Mouse (Mus musculus): Measurements from ENCODE around the gene Asb18. TPM values are rescaled to one million over a fixed set of nuclear protein-coding genes. Genes with fewer than 3 reads are reported as not detected.

Asb18 gene
- polyA plus RNA-seq, 1 experiment from 2014 or later: 0.39 TPM

- Histone ChIP-seq H3K4me3 (ENCODE audit: low read depth, low read length) (no peak overlapping the region), H3K4me1 (ENCODE audit: control insufficient read depth, insufficient read depth, low read length) (no peaks in the 10 kb centered on the region), H3K9me3 (replicated peaks; ENCODE audit: control insufficient read depth, low read length, poor library complexity, severe bottlenecking) (no peaks in the 10 kb centered on the region), H3K27me3 (ENCODE audit: control insufficient read depth, insufficient read depth, low read depth, low read length) (peaks cover 11% of the 10 kb centered on the region), H3K4me2 (ENCODE audit: low read length) (no peak overlapping the region), H3K36me3 (ENCODE audit: control insufficient read depth, insufficient read depth, low read length) (no peaks in the 10 kb centered on the region), H3K27ac (ENCODE audit: low read length) (no peak overlapping the region), H3K9ac (ENCODE audit: low read depth, low read length) (no peak overlapping the region)
- 83% methylated on average over 2 of the region's 2 CpGs for WGBS
- ATAC-seq: no peak
Measured at GRCm38 (mm10) chr1:89998696-89999095, 15.8 kb downstream of the Asb18 start.

- H3K4me1 ChIP-seq (ENCODE audit: control insufficient read depth, insufficient read depth, low read length): no peaks in the 10 kb centered on the region
- no peak for ATAC-seq
- no peak overlapping the region for H3K4me2 ChIP-seq (ENCODE audit: low read length)
- 73% methylated on average over 7 of the region's 7 CpGs for WGBS
- no peaks in the 10 kb centered on the region for H3K9me3 ChIP-seq (replicated peaks; ENCODE audit: control insufficient read depth, low read length, poor library complexity, severe bottlenecking)
- H3K27me3 ChIP-seq (ENCODE audit: control insufficient read depth, insufficient read depth, low read depth, low read length): peaks cover 16% of the 10 kb centered on the region
- H3K36me3 ChIP-seq (ENCODE audit: control insufficient read depth, insufficient read depth, low read length): no peaks in the 10 kb centered on the region
- no peak overlapping the region for H3K27ac ChIP-seq (ENCODE audit: low read length)
- H3K9ac ChIP-seq (ENCODE audit: low read depth, low read length): no peak overlapping the region
- no peak overlapping the region for H3K4me3 ChIP-seq (ENCODE audit: low read depth, low read length)
Measured at GRCm38 (mm10) chr1:89998076-89998475, 16.4 kb downstream of the Asb18 start.

- Histone ChIP-seq H3K36me3 (ENCODE audit: control insufficient read depth, insufficient read depth, low read length) (no peaks in the 10 kb centered on the region), H3K4me3 (ENCODE audit: low read depth, low read length) (peak overlapping the region; percentile 16; the same call in 1 of the 2 replicates), H3K9me3 (replicated peaks; ENCODE audit: control insufficient read depth, low read length, poor library complexity, severe bottlenecking) (no peaks in the 10 kb centered on the region), H3K4me2 (ENCODE audit: low read length) (peak overlapping the region; percentile 45), H3K27me3 (ENCODE audit: control insufficient read depth, insufficient read depth, low read depth, low read length) (peaks cover 28% of the 10 kb centered on the region), H3K4me1 (ENCODE audit: control insufficient read depth, insufficient read depth, low read length) (peaks cover 4% of the 10 kb centered on the region), H3K27ac (ENCODE audit: low read length) (no peak overlapping the region), H3K9ac (ENCODE audit: low read depth, low read length) (peak overlapping the region; percentile 31; the same call in 1 of the 2 replicates)
- 2% methylated on average over 25 of the region's 25 CpGs for WGBS
- ATAC-seq: no peak
Measured at GRCm38 (mm10) chr1:89992256-89992655, 22.2 kb downstream of the Asb18 start.

GRCm38 (mm10) chr1:89977261-89977660, 37.2 kb downstream of the Asb18 start:
- 95% methylated on average over 8 of the region's 8 CpGs for WGBS
- H3K27ac ChIP-seq (ENCODE audit: low read length): no peak overlapping the region
- H3K4me2 ChIP-seq (ENCODE audit: low read length): no peak overlapping the region
- H3K9ac ChIP-seq (ENCODE audit: low read depth, low read length): no peak overlapping the region
- no peaks in the 10 kb centered on the region for H3K9me3 ChIP-seq (replicated peaks; ENCODE audit: control insufficient read depth, low read length, poor library complexity, severe bottlenecking)
- H3K27me3 ChIP-seq (ENCODE audit: control insufficient read depth, insufficient read depth, low read depth, low read length): no peaks in the 10 kb centered on the region
- no peaks in the 10 kb centered on the region for H3K36me3 ChIP-seq (ENCODE audit: control insufficient read depth, insufficient read depth, low read length)
- H3K4me3 ChIP-seq (ENCODE audit: low read depth, low read length): no peak overlapping the region
- no peak for ATAC-seq
- no peaks in the 10 kb centered on the region for H3K4me1 ChIP-seq (ENCODE audit: control insufficient read depth, insufficient read depth, low read length)

GRCm38 (mm10) chr1:89976411-89976810, 38.1 kb downstream of the Asb18 start:
- no peak overlapping the region for H3K4me2 ChIP-seq (ENCODE audit: low read length)
- 0 out of 2 replicates have a peak, but pooled peaks cover 2% of the 10 kb centered on the region for H3K27me3 ChIP-seq (ENCODE audit: control insufficient read depth, insufficient read depth, low read depth, low read length)
- no peak overlapping the region for H3K9ac ChIP-seq (ENCODE audit: low read depth, low read length)
- H3K36me3 ChIP-seq (ENCODE audit: control insufficient read depth, insufficient read depth, low read length): no peaks in the 10 kb centered on the region
- no peak overlapping the region for H3K27ac ChIP-seq (ENCODE audit: low read length)
- ATAC-seq: no peak
- H3K9me3 ChIP-seq (replicated peaks; ENCODE audit: control insufficient read depth, low read length, poor library complexity, severe bottlenecking): no peaks in the 10 kb centered on the region
- 78% methylated on average over 8 of the region's 8 CpGs for WGBS
- H3K4me3 ChIP-seq (ENCODE audit: low read depth, low read length): no peak overlapping the region
- H3K4me1 ChIP-seq (ENCODE audit: control insufficient read depth, insufficient read depth, low read length): no peaks in the 10 kb centered on the region

- Histone ChIP-seq H3K9ac (ENCODE audit: low read depth, low read length) (no peak overlapping the region), H3K27ac (ENCODE audit: low read length) (no peak overlapping the region), H3K9me3 (replicated peaks; ENCODE audit: control insufficient read depth, low read length, poor library complexity, severe bottlenecking) (no peaks in the 10 kb centered on the region), H3K4me2 (ENCODE audit: low read length) (no peak overlapping the region), H3K4me3 (ENCODE audit: low read depth, low read length) (no peak overlapping the region), H3K36me3 (ENCODE audit: control insufficient read depth, insufficient read depth, low read length) (no peaks in the 10 kb centered on the region), H3K4me1 (ENCODE audit: control insufficient read depth, insufficient read depth, low read length) (no peaks in the 10 kb centered on the region), H3K27me3 (ENCODE audit: control insufficient read depth, insufficient read depth, low read depth, low read length) (peaks cover 13% of the 10 kb centered on the region)
- 72% methylated on average over 8 of the region's 8 CpGs for WGBS
- ATAC-seq: no peak
Measured at GRCm38 (mm10) chr1:89974541-89974940, 39.9 kb downstream of the Asb18 start.

GRCm38 (mm10) chr1:89971848-89972247, 42.6 kb downstream of the Asb18 start:
- H3K4me1 ChIP-seq (ENCODE audit: control insufficient read depth, insufficient read depth, low read length): peaks cover 7% of the 10 kb centered on the region; the same call in 1 of the 2 replicates
- H3K9me3 ChIP-seq (replicated peaks; ENCODE audit: control insufficient read depth, low read length, poor library complexity, severe bottlenecking): no peaks in the 10 kb centered on the region
- peaks cover 18% of the 10 kb centered on the region for H3K27me3 ChIP-seq (ENCODE audit: control insufficient read depth, insufficient read depth, low read depth, low read length)
- 67% methylated on average over 8 of the region's 8 CpGs for WGBS
- no peak overlapping the region for H3K4me2 ChIP-seq (ENCODE audit: low read length)
- ATAC-seq: no peak
- no peak overlapping the region for H3K27ac ChIP-seq (ENCODE audit: low read length)
- no peaks in the 10 kb centered on the region for H3K36me3 ChIP-seq (ENCODE audit: control insufficient read depth, insufficient read depth, low read length)
- H3K9ac ChIP-seq (ENCODE audit: low read depth, low read length): no peak overlapping the region
- H3K4me3 ChIP-seq (ENCODE audit: low read depth, low read length): no peak overlapping the region

- 93% methylated on average over 4 of the region's 4 CpGs for WGBS
- peaks cover 22% of the 10 kb centered on the region for H3K27me3 ChIP-seq (ENCODE audit: control insufficient read depth, insufficient read depth, low read depth, low read length)
Measured at GRCm38 (mm10) chr1:89969714-89970110, 44.8 kb downstream of the Asb18 start.

GRCm38 (mm10) chr1:89969072-89969713, 45.3 kb downstream of the Asb18 start:
- H3K4me3 ChIP-seq (ENCODE audit: low read depth, low read length): peak overlapping the region; percentile 67

More at GRCm38 (mm10) chr1:89969714-89970110, 44.8 kb downstream of the Asb18 start:
- Histone ChIP-seq H3K36me3 (ENCODE audit: control insufficient read depth, insufficient read depth, low read length) (no peaks in the 10 kb centered on the region), H3K9me3 (replicated peaks; ENCODE audit: control insufficient read depth, low read length, poor library complexity, severe bottlenecking) (no peaks in the 10 kb centered on the region), H3K27ac (ENCODE audit: low read length) (no peak overlapping the region), H3K4me3 (ENCODE audit: low read depth, low read length) (no peak overlapping the region), H3K9ac (ENCODE audit: low read depth, low read length) (no peak overlapping the region), H3K4me1 (ENCODE audit: control insufficient read depth, insufficient read depth, low read length) (peaks cover 9% of the 10 kb centered on the region; the same call in 1 of the 2 replicates), H3K4me2 (ENCODE audit: low read length) (no peak overlapping the region)
- ATAC-seq: no peak

More at GRCm38 (mm10) chr1:89969072-89969713, 45.3 kb downstream of the Asb18 start:
- no peaks in the 10 kb centered on the region for H3K36me3 ChIP-seq (ENCODE audit: control insufficient read depth, insufficient read depth, low read length)
- 60% methylated on average over 10 of the region's 10 CpGs for WGBS
- H3K4me1 ChIP-seq (ENCODE audit: control insufficient read depth, insufficient read depth, low read length): peaks cover 12% of the 10 kb centered on the region; the same call in 1 of the 2 replicates
- peak overlapping the region; percentile 93 for H3K4me2 ChIP-seq (ENCODE audit: low read length)
- no peaks in the 10 kb centered on the region for H3K9me3 ChIP-seq (replicated peaks; ENCODE audit: control insufficient read depth, low read length, poor library complexity, severe bottlenecking)
- peaks cover 23% of the 10 kb centered on the region for H3K27me3 ChIP-seq (ENCODE audit: control insufficient read depth, insufficient read depth, low read depth, low read length)
- H3K27ac ChIP-seq (ENCODE audit: low read length): no peak overlapping the region
- H3K9ac ChIP-seq (ENCODE audit: low read depth, low read length): peak overlapping the region; percentile 77
- ATAC-seq: no peak
